Mouse (Mus musculus) limb, embryonic 10.5 days (tissue): ENCODE measurements around the gene Cbx6. TPM values are rescaled to one million over a fixed set of nuclear protein-coding genes. Genes with fewer than 3 reads are reported as not detected.

ENCODE experiments used
- DNase-seq: peaks from one replicate; pipeline ENCODE4 v3.0.0-alpha.2; 2017; ENCODE audit warnings: low spot score
- H3K27ac ChIP-seq: fragments of 300-500 bp; sonication (generic); 2 replicates; pipeline ENCODE4 v1.5.1; 2016; ENCODE audit warnings: mild to moderate bottlenecking
- H3K27me3 ChIP-seq: fragments of 300-500 bp; sonication (generic); 2 replicates; pipeline ENCODE4 v1.6.1; 2016; ENCODE audit warnings: low read depth, mild to moderate bottlenecking; ENCODE audit not compliant: poor library complexity, severe bottlenecking
- H3K36me3 ChIP-seq: fragments of 300-500 bp; sonication (generic); 2 replicates; pipeline ENCODE4 v1.6.1; 2016; ENCODE audit warnings: mild to moderate bottlenecking, moderate library complexity
- H3K4me1 ChIP-seq: fragments of 300-500 bp; sonication (generic); 2 replicates; pipeline ENCODE4 v1.6.1; 2016
- H3K4me3 ChIP-seq: fragments of 300-500 bp; sonication (generic); 2 replicates; pipeline ENCODE4 v1.5.1; 2016; ENCODE audit warnings: mild to moderate bottlenecking, moderate library complexity
- H3K9me3 ChIP-seq: fragments of 300-500 bp; sonication (generic); replicated peaks from 2 replicates; pipeline ENCODE4 v1.6.1; 2016; ENCODE audit warnings: mild to moderate bottlenecking
- WGBS: fragments of 180-500 bp; shearing (Covaris S2); methylation state at CpG from one replicate; pipeline ENCODE4 v1.1.7; 2016; 5-methylcytosine and 5-hydroxymethylcytosine counted together
- polyA plus RNA-seq: library from polyadenylated mRNA; unstranded; fragments of >200 nt; fragmentation: Nextera tagmentation; extraction: Ambion mirVana; gene quantifications from 2 replicates; pipeline ENCODE4 v1.2.1, GENCODE M21; 2016

The Cbx6 gene
- 15.5 and 18.2 TPM in 2 replicates for polyA plus RNA-seq

- H3K4me1 ChIP-seq: peaks cover 36% of the 10 kb centered on the region
- peak within 1 kb of the TSS; percentile 74 for H3K4me3 ChIP-seq
- peak; percentile 100 for DNase-seq
- 2% methylated on average over 58 of the region's 58 CpGs for WGBS
- H3K27me3 ChIP-seq: no peaks in the 10 kb centered on the region; the same call in 1 of the 2 replicates
- H3K36me3 ChIP-seq: peaks cover 12% of the 10 kb centered on the region
- H3K9me3 ChIP-seq: no peaks in the 10 kb centered on the region
- peak within 1 kb of the TSS; percentile 92 for H3K27ac ChIP-seq
Observed at GRCm38 (mm10) chr15:79834130-79834880, at the start of gene Cbx6, which contains the start of gene Npcd. TSS of gene Cbx6 (minus strand) at chr15:79834688. TSS of gene Npcd (minus strand) at chr15:79834237.

GRCm38 (mm10) chr15:79883352-79883822, 48.9 kb upstream of the Cbx6 start:
- WGBS: under 1% methylated on average over 30 of the region's 30 CpGs
- H3K36me3 ChIP-seq: no peaks in the 10 kb centered on the region
- DNase-seq: peak; percentile 95

GRCm38 (mm10) chr15:79882623-79883267, 48.3 kb upstream of the Cbx6 start:
- Histone ChIP-seq H3K27ac (0 out of 2 replicates have a peak overlapping the region, but pooled peaks have one; percentile 14), H3K4me3 (peak overlapping the region; percentile 58), H3K9me3 (no peaks in the 10 kb centered on the region), H3K27me3 (peaks cover 24% of the 10 kb centered on the region; the same call in 1 of the 2 replicates), H3K4me1 (peaks cover 10% of the 10 kb centered on the region), H3K36me3 (no peaks in the 10 kb centered on the region)
- 29% methylated on average over 19 of the region's 19 CpGs for WGBS
- DNase-seq: no peak

More at GRCm38 (mm10) chr15:79883352-79883822, 48.9 kb upstream of the Cbx6 start:
- Histone ChIP-seq H3K27ac (peak overlapping the region; percentile 87), H3K4me1 (peaks cover 10% of the 10 kb centered on the region), H3K27me3 (peaks cover 24% of the 10 kb centered on the region; the same call in 1 of the 2 replicates), H3K9me3 (no peaks in the 10 kb centered on the region), H3K4me3 (peak overlapping the region; percentile 58)

- Histone ChIP-seq H3K27ac (no peak overlapping the region), H3K4me1 (peaks cover 10% of the 10 kb centered on the region), H3K27me3 (peaks cover 24% of the 10 kb centered on the region; the same call in 1 of the 2 replicates), H3K4me3 (no peak overlapping the region), H3K9me3 (no peaks in the 10 kb centered on the region), H3K36me3 (no peaks in the 10 kb centered on the region)
- DNase-seq: no peak
- 81% methylated on average over 3 of the region's 3 CpGs for WGBS
Observed at GRCm38 (mm10) chr15:79880477-79880876, 46.0 kb upstream of the Cbx6 start.

- Histone ChIP-seq H3K36me3 (no peaks in the 10 kb centered on the region), H3K4me1 (peaks cover 10% of the 10 kb centered on the region), H3K27me3 (peaks cover 24% of the 10 kb centered on the region; the same call in 1 of the 2 replicates), H3K27ac (no peak overlapping the region), H3K9me3 (no peaks in the 10 kb centered on the region), H3K4me3 (no peak overlapping the region)
- DNase-seq: no peak
- WGBS: 71% methylated on average over 13 of the region's 13 CpGs
Observed at GRCm38 (mm10) chr15:79879319-79879718, 44.8 kb upstream of the Cbx6 start.

GRCm38 (mm10) chr15:79878725-79879136, 44.2 kb upstream of the Cbx6 start:
- 74% methylated on average over 6 of the region's 6 CpGs for WGBS
- Histone ChIP-seq H3K4me3 (no peak overlapping the region), H3K27ac (no peak overlapping the region), H3K9me3 (no peaks in the 10 kb centered on the region), H3K27me3 (peaks cover 24% of the 10 kb centered on the region; the same call in 1 of the 2 replicates), H3K36me3 (no peaks in the 10 kb centered on the region), H3K4me1 (peaks cover 10% of the 10 kb centered on the region)
- DNase-seq: no peak

GRCm38 (mm10) chr15:79875261-79875995, 40.9 kb upstream of the Cbx6 start:
- Histone ChIP-seq H3K9me3 (no peaks in the 10 kb centered on the region), H3K4me1 (no peaks in the 10 kb centered on the region), H3K27me3 (0 out of 2 replicates have a peak, but pooled peaks cover 1% of the 10 kb centered on the region), H3K27ac (no peak overlapping the region), H3K4me3 (no peak overlapping the region), H3K36me3 (no peaks in the 10 kb centered on the region)
- no peak for DNase-seq
- 87% methylated on average over 18 of the region's 18 CpGs for whole genome bisulfite sequencing

- WGBS: 72% methylated on average over 2 of the region's 2 CpGs
- no peaks in the 10 kb centered on the region for H3K4me1 ChIP-seq
- DNase-seq: no peak
- H3K36me3 ChIP-seq: no peaks in the 10 kb centered on the region
- no peaks in the 10 kb centered on the region for H3K27me3 ChIP-seq
- no peak overlapping the region for H3K27ac ChIP-seq
- no peaks in the 10 kb centered on the region for H3K9me3 ChIP-seq
- H3K4me3 ChIP-seq: no peak overlapping the region
Observed at GRCm38 (mm10) chr15:79873995-79874394, 39.5 kb upstream of the Cbx6 start.

GRCm38 (mm10) chr15:79873545-79873944, 39.1 kb upstream of the Cbx6 start:
- H3K27ac ChIP-seq: no peak overlapping the region
- no peaks in the 10 kb centered on the region for H3K4me1 ChIP-seq
- no peak for DNase-seq
- H3K27me3 ChIP-seq: no peaks in the 10 kb centered on the region
- WGBS: 87% methylated on average over 8 of the region's 8 CpGs
- H3K9me3 ChIP-seq: no peaks in the 10 kb centered on the region
- no peaks in the 10 kb centered on the region for H3K36me3 ChIP-seq
- H3K4me3 ChIP-seq: no peak overlapping the region

GRCm38 (mm10) chr15:79867260-79868002, 32.9 kb upstream of the Cbx6 start:
- no peaks in the 10 kb centered on the region for H3K36me3 ChIP-seq
- H3K4me1 ChIP-seq: peaks cover 9% of the 10 kb centered on the region
- H3K9me3 ChIP-seq: no peaks in the 10 kb centered on the region
- no peak overlapping the region for H3K27ac ChIP-seq
- H3K4me3 ChIP-seq: no peak overlapping the region
- DNase-seq: no peak
- 78% methylated on average over 3 of the region's 3 CpGs for WGBS
- H3K27me3 ChIP-seq: no peaks in the 10 kb centered on the region

GRCm38 (mm10) chr15:79859821-79860220, 25.3 kb upstream of the Cbx6 start:
- Histone ChIP-seq H3K27me3 (no peaks in the 10 kb centered on the region), H3K4me1 (peaks cover 15% of the 10 kb centered on the region), H3K9me3 (no peaks in the 10 kb centered on the region), H3K4me3 (no peak overlapping the region), H3K36me3 (no peaks in the 10 kb centered on the region), H3K27ac (no peak overlapping the region)
- 88% methylated on average over 9 of the region's 9 CpGs for WGBS
- DNase-seq: no peak

GRCm38 (mm10) chr15:79858979-79859378, 24.5 kb upstream of the Cbx6 start:
- DNase-seq: no peak
- no peaks in the 10 kb centered on the region for H3K27me3 ChIP-seq
- no peaks in the 10 kb centered on the region for H3K9me3 ChIP-seq
- WGBS: 87% methylated on average over 5 of the region's 5 CpGs
- H3K27ac ChIP-seq: no peak overlapping the region
- H3K4me3 ChIP-seq: no peak overlapping the region
- H3K36me3 ChIP-seq: no peaks in the 10 kb centered on the region
- H3K4me1 ChIP-seq: peaks cover 10% of the 10 kb centered on the region
